Mouse (Mus musculus) lung, embryonic 15.5 days (tissue): ENCODE results near the gene Tbc1d5. TPM values are rescaled to one million over a fixed set of nuclear protein-coding genes. Genes with fewer than 3 reads are reported as not detected.

Experiments
- ATAC-seq: fragments of 200-750 bp; cut with Nextera tagmentation; 2 replicates; pipeline ENCODE4 v1.8.0; 2017; ENCODE audit warnings: moderate number of reproducible peaks, borderline replicate concordance; ENCODE audit not compliant: low FRiP score, low TSS enrichment; ENCODE audit errors: extremely low read depth
- H3K27ac ChIP-seq: fragments of 300-500 bp; sonication (generic); 2 replicates; pipeline ENCODE4 v1.5.1; 2015; ENCODE audit warnings: moderate library complexity, mild to moderate bottlenecking, inconsistent platforms
- H3K27me3 ChIP-seq: fragments of 300-500 bp; sonication (generic); 2 replicates; pipeline ENCODE4 v1.6.1; 2015; ENCODE audit warnings: inconsistent platforms
- H3K36me3 ChIP-seq: fragments of 300-500 bp; sonication (generic); 2 replicates; pipeline ENCODE4 v1.6.1; 2015; ENCODE audit warnings: inconsistent platforms
- H3K4me1 ChIP-seq: fragments of 300-500 bp; sonication (generic); 2 replicates; pipeline ENCODE4 v1.6.1; 2015; ENCODE audit warnings: inconsistent platforms
- H3K4me2 ChIP-seq: fragments of 300-500 bp; sonication (generic); 2 replicates; pipeline ENCODE4 v1.6.1; 2015; ENCODE audit warnings: inconsistent platforms, mild to moderate bottlenecking, moderate library complexity
- H3K4me3 ChIP-seq: fragments of 300-500 bp; sonication (generic); 2 replicates; pipeline ENCODE4 v1.5.1; 2015; ENCODE audit warnings: mild to moderate bottlenecking, inconsistent platforms
- H3K9ac ChIP-seq: fragments of 300-500 bp; sonication (generic); 2 replicates; pipeline ENCODE4 v1.6.1; 2015; ENCODE audit warnings: inconsistent platforms
- H3K9me3 ChIP-seq: fragments of 300-500 bp; sonication (generic); 2 replicates; pipeline ENCODE4 v1.6.1; 2016; ENCODE audit warnings: inconsistent platforms
- WGBS: fragments of 180-500 bp; shearing (Covaris S2); methylation state at CpG from one replicate; pipeline ENCODE4 v1.1.7; 2015; 5-methylcytosine and 5-hydroxymethylcytosine counted together
- polyA plus RNA-seq: library from polyadenylated mRNA; unstranded; fragments of >200 nt; fragmentation: Nextera tagmentation; extraction: Ambion mirVana; gene quantifications from 2 replicates; pipeline ENCODE4 v1.2.1, GENCODE M21; 2015

Gene Tbc1d5
- polyA plus RNA-seq, 1 experiment from 2014 or later: 11.6 TPM

DNA sequence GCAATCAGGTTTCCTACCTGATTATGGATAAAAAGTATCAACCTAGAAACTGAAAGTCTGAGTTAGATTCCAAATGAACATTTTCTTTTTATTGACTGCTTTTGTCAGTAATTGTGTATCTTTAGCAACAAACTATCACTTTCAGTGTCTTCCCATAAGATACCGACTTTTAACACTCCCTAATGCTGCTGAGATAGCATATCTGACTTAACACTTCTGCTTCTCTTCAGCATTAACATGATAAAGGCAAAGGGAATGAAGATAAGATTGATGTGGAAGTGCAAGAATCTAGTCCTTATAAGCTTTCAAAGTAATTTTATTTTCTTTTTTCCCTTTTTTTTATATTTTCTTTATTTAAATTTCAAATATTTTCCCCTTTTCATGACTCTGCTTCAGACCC is 138.3 kb downstream of the Tbc1d5 start:
- Histone ChIP-seq H3K27me3 (no peaks in the 10 kb centered on the region), H3K4me1 (no peaks in the 10 kb centered on the region), H3K9ac (no peak overlapping the region), H3K36me3 (no peaks in the 10 kb centered on the region), H3K4me2 (no peak overlapping the region), H3K4me3 (no peak overlapping the region), H3K9me3 (no peaks in the 10 kb centered on the region), H3K27ac (no peak overlapping the region)
- 16% methylated on average over 1 of the region's 1 CpGs for WGBS
- ATAC-seq: no peak

DNA sequence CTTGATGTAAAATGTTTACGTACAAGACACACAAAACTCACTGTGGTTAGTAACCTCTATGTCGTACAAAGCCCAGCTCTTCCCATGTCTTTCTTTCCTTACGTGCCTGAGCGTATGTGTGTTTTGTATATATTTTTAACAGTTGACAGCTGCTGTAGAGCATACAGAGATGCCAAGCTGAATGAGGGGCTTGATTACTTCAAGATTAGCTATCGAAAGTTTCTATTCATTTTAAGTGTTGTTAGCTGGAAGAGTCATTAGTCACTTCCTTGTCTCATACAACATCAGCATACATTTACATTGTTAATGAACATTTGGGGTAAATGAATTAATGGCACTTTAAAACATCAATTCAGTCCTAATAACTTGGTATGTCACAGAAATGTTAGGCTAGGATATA is 155.9 kb downstream of the Tbc1d5 start:
- H3K4me3 ChIP-seq: no peak overlapping the region
- H3K4me2 ChIP-seq: no peak overlapping the region
- H3K27me3 ChIP-seq: no peaks in the 10 kb centered on the region
- H3K27ac ChIP-seq: no peak overlapping the region
- no peaks in the 10 kb centered on the region for H3K9me3 ChIP-seq
- WGBS: 85% methylated on average over 5 of the region's 5 CpGs
- no peaks in the 10 kb centered on the region for H3K36me3 ChIP-seq
- no peak for ATAC-seq
- no peaks in the 10 kb centered on the region for H3K4me1 ChIP-seq
- H3K9ac ChIP-seq: no peak overlapping the region

DNA sequence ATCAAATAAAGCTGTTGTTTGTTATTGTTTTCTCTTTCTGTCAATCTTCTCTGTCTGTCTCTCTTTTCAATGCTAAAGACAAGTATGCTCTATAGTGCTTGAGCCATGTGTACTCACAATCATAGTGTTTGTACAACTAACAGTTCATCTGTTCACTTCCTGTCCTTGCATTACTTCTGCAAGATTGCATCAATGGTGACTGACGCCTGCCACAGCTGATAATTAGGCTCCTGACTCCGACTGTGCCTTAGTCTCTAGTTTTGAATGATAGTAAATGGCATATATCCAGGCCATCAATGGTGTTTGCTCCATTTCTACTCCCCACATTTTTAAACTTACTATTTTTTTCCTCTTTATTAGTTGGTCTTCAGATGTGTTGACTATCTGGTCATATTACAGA is 162.8 kb downstream of the Tbc1d5 start:
- Histone ChIP-seq H3K9ac (no peak overlapping the region), H3K4me2 (no peak overlapping the region), H3K9me3 (no peaks in the 10 kb centered on the region), H3K36me3 (no peaks in the 10 kb centered on the region), H3K27me3 (no peaks in the 10 kb centered on the region), H3K4me3 (no peak overlapping the region), H3K4me1 (no peaks in the 10 kb centered on the region), H3K27ac (no peak overlapping the region)
- no peak for ATAC-seq
- WGBS: 60% methylated on average over 2 of the region's 2 CpGs

DNA sequence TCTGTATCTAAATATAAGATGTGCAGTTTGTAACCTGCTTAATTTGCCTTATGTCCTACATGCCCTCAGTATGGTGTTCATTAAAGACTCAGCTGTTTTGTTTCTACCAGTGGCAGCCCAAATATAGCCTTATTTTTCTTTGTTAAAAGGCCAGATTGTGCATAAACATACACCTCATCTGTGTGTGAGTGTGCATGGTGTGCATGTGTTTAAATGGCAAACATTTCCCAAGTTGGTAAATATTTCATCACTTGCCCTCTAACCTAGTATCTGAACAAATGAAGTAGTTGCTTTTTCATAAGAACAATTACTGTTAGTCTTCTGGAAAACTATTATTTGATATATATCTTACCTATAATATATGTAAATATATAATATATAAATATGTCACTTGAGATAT is 165.2 kb downstream of the Tbc1d5 start:
- H3K27me3 ChIP-seq: no peaks in the 10 kb centered on the region
- H3K36me3 ChIP-seq: no peaks in the 10 kb centered on the region
- no peak overlapping the region for H3K9ac ChIP-seq
- ATAC-seq: no peak
- H3K4me2 ChIP-seq: no peak overlapping the region
- H3K4me1 ChIP-seq: no peaks in the 10 kb centered on the region
- H3K4me3 ChIP-seq: no peak overlapping the region
- no peaks in the 10 kb centered on the region for H3K9me3 ChIP-seq
- H3K27ac ChIP-seq: no peak overlapping the region

DNA sequence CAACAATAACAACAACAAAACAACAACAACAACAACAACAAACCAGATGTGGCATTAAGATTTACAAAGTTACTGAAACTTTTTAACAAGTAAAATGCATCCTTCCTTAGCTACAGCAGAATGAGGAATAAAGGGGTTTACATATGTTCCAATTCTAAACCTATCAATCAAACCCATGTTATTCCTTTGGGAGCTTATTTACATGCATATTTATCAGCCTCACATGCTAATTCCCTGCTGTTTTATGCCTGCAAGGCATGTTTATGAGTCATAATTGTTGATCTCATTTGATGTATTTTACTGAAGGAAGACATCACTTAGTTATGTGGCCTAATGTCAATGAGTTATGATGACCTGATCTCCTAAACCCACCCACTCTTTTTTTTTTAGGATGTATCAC is 176.0 kb downstream of the Tbc1d5 start:
- Histone ChIP-seq H3K9me3 (no peaks in the 10 kb centered on the region), H3K4me2 (no peak overlapping the region), H3K36me3 (no peaks in the 10 kb centered on the region), H3K27ac (no peak overlapping the region), H3K4me3 (no peak overlapping the region), H3K4me1 (no peaks in the 10 kb centered on the region), H3K27me3 (no peaks in the 10 kb centered on the region), H3K9ac (no peak overlapping the region)
- ATAC-seq: no peak

DNA sequence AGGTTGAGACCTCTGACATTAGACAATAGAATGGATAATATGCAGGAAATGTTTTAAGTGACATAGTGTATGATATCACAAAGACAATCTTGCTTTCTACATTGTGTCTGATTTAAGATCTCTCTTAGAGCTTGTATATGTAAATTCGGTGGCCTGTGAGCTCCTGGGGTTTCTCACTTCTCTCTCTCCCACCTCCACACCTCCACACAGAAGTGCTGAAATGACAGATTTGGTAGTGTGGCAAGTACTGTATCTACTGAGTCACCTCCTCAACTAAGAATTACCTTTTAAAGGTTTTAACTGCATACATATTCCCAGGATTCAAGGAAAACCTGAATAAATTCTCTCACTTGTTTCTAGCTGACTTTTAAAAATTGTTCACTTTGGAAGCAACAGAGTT is 180.9 kb downstream of the Tbc1d5 start:
- no peaks in the 10 kb centered on the region for H3K9me3 ChIP-seq
- H3K4me1 ChIP-seq: no peaks in the 10 kb centered on the region
- no peaks in the 10 kb centered on the region for H3K27me3 ChIP-seq
- H3K9ac ChIP-seq: no peak overlapping the region
- no peak overlapping the region for H3K4me3 ChIP-seq
- WGBS: 41% methylated on average over 1 of the region's 1 CpGs
- no peak overlapping the region for H3K4me2 ChIP-seq
- H3K36me3 ChIP-seq: no peaks in the 10 kb centered on the region
- no peak for ATAC-seq
- no peak overlapping the region for H3K27ac ChIP-seq

DNA sequence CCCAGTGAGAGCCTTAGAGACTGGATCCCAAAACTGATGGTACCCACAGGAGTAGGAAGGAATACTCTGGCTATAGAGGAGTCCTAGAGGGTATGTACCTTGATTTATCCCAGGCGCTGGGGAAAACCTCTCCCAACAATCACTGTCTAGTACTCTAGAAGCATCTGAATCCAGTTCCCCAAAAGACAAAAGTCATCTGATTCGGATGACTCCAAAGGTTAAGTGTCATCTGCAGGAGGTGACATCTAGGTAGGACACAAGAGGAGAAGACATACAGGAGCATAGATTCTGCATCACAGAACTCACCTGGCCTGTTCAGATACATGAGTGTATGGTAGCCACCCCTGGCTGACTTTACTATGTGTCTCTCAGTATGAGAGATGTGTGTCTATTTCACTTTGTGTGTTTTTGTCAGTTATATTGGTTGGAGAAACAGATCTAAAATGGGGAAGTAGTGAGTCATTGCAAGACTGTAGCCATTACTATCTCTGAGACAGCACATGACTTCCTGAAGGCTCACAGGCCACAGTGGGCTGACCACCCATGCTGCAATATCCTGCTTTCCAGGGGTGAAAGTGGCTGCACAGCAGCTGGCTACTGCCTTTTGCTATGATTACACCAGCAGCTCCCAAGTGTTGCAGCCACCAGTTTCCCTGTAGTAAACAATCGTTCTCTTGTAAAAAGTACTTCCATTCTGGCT is 185.7 kb downstream of the Tbc1d5 start:
- H3K9ac ChIP-seq: no peak overlapping the region
- H3K4me3 ChIP-seq: no peak overlapping the region
- no peaks in the 10 kb centered on the region for H3K4me1 ChIP-seq
- H3K4me2 ChIP-seq: no peak overlapping the region
- no peak for ATAC-seq
- no peaks in the 10 kb centered on the region for H3K9me3 ChIP-seq
- no peak overlapping the region for H3K27ac ChIP-seq
- H3K36me3 ChIP-seq: no peaks in the 10 kb centered on the region
- no peaks in the 10 kb centered on the region for H3K27me3 ChIP-seq
- 86% methylated on average over 3 of the region's 3 CpGs for WGBS

DNA sequence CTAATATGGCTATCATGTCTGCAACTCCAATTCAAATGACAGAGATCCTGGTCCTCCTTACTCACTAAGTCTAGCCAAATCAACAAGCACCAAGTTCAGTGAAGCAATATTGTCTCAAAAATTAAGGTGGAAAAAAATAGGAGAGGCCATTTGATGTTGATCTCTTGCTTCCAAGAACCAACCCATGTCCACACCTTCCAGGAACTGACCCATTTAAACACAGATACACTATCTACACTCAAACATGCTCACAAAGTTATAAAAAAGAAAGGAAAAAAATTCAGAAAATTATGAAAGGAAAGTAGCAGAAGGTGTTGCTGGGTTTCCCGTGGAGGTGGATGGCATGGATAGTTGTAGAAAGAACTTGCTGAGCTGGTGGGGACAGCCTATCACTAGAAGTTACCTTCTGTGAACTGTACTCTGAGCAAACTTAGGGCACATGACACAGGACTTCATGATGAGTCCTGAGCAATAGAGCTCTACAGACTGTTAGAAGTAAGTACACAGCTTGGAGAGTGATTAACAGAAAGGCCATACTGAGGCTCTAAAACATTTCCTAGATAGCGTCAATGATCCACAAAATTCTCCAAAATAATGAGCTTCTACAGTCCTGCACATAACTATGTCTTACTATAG is 188.3 kb downstream of the Tbc1d5 start:
- H3K27ac ChIP-seq: no peak overlapping the region
- H3K9me3 ChIP-seq: no peaks in the 10 kb centered on the region
- WGBS: 93% methylated on average over 2 of the region's 2 CpGs
- no peaks in the 10 kb centered on the region for H3K27me3 ChIP-seq
- H3K36me3 ChIP-seq: no peaks in the 10 kb centered on the region
- H3K4me1 ChIP-seq: no peaks in the 10 kb centered on the region
- no peak overlapping the region for H3K9ac ChIP-seq
- no peak overlapping the region for H3K4me2 ChIP-seq
- H3K4me3 ChIP-seq: no peak overlapping the region
- ATAC-seq: no peak

DNA sequence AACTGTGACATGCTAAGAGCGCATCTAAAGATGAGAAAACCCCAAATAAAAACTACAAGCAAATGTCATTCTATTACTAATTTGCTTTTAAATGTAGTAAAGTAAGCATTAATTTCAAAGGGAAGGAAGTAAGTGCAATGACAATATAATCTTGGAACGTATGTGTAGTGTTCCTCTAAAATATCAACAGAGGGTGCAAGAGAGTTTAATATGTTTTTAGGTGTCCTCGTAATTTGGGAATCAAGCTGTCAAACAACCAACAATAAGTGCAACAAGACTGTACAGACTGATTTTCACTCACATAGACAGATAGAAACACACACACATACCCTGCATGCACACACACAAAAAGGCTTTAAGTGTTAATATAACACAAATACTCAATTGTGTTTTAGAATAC is 191.2 kb downstream of the Tbc1d5 start:
- H3K4me3 ChIP-seq: no peak overlapping the region
- H3K36me3 ChIP-seq: no peaks in the 10 kb centered on the region
- no peak overlapping the region for H3K27ac ChIP-seq
- H3K9ac ChIP-seq: no peak overlapping the region
- H3K4me2 ChIP-seq: no peak overlapping the region
- no peak for ATAC-seq
- H3K9me3 ChIP-seq: no peaks in the 10 kb centered on the region
- WGBS: 59% methylated on average over 3 of the region's 3 CpGs
- H3K4me1 ChIP-seq: no peaks in the 10 kb centered on the region
- H3K27me3 ChIP-seq: no peaks in the 10 kb centered on the region

DNA sequence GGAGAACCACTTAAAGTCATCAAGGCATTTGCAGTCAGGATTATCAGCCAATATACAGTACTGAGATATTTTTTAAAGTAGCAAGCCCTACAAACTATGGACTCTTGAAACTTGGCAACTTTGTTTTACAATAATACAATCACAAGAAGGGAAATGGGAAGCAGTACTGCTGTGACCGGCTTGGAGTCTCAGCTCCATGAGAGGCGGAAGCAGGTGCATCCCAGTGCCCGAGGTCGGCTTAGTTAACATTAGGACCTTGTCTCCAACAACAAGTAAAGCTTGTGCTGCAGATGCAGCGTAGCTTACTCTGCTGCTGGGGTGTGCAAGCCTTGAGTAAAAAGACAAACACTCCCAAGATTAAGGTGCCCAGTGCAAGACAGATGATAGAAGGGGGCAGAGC is 197.2 kb downstream of the Tbc1d5 start:
- ATAC-seq: no peak
- no peak overlapping the region for H3K9ac ChIP-seq
- H3K4me2 ChIP-seq: no peak overlapping the region
- H3K9me3 ChIP-seq: no peaks in the 10 kb centered on the region
- H3K27me3 ChIP-seq: no peaks in the 10 kb centered on the region
- H3K27ac ChIP-seq: no peak overlapping the region
- no peak overlapping the region for H3K4me3 ChIP-seq
- 72% methylated on average over 5 of the region's 5 CpGs for WGBS
- H3K36me3 ChIP-seq: no peaks in the 10 kb centered on the region
- H3K4me1 ChIP-seq: no peaks in the 10 kb centered on the region

DNA sequence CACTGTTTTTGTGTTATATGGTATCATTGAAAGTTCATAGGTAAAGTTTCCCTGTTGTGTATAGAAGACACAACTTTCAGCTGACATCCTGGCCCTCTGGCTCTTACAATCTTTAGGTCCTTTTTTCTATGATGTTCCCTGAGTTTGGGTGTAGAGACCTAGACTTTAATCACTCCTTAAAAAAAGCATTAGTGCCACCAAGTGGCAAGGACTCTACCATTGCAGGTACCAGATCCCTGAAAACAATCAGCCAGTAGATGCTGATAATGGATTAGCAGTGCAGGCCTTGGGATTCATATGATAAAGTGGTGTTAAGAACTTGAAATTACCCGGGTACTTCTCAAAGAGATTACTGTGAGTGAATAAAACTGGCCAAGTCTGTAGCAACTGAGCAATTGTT is 207.0 kb downstream of the Tbc1d5 start:
- 26% methylated on average over 1 of the region's 1 CpGs for WGBS
- Histone ChIP-seq H3K4me1 (no peaks in the 10 kb centered on the region), H3K9ac (no peak overlapping the region), H3K4me3 (no peak overlapping the region), H3K27me3 (no peaks in the 10 kb centered on the region), H3K36me3 (no peaks in the 10 kb centered on the region), H3K4me2 (no peak overlapping the region), H3K9me3 (no peaks in the 10 kb centered on the region), H3K27ac (no peak overlapping the region)
- ATAC-seq: no peak

DNA sequence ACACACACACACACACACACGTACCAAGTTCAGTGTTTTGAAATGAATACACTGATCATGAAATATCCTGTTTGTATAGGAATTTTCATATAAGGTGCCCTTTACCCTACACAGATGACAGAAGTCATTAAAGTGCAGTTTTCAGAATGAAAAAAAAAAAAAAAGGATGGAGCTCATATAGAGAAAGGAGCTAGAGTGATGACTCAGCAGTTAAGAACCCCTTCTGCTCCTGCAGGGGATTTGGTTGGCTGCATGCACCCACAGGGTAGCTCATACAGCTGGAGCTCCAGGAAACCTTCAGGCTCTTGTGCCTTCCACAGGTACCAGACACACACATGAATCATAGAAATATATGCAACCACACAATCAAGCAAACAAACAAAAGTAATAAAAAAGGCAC is 213.0 kb downstream of the Tbc1d5 start:
- WGBS: 97% methylated on average over 1 of the region's 1 CpGs
- no peaks in the 10 kb centered on the region for H3K36me3 ChIP-seq
- no peaks in the 10 kb centered on the region for H3K4me1 ChIP-seq
- H3K9ac ChIP-seq: no peak overlapping the region
- H3K27me3 ChIP-seq: no peaks in the 10 kb centered on the region
- no peak overlapping the region for H3K4me3 ChIP-seq
- H3K4me2 ChIP-seq: no peak overlapping the region
- no peak for ATAC-seq
- no peak overlapping the region for H3K27ac ChIP-seq
- H3K9me3 ChIP-seq: no peaks in the 10 kb centered on the region

DNA sequence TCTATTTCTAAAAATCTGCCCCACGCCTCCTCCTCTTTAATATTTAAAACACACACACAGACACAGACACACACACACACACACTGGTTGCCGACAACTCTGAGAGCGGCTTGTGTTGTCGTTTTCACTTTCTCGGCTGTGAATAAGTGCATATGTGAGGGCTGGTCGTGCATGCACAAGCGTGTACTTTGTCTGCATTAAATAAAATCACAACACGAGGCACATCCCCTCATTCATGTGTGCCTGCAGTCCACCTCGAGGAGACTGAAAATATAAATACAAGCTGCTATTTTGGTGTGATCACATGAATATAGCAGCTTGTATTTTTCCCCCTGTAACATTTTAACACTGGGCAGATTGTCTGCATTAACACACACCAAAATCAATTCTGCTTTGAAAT is 224.8 kb downstream of the Tbc1d5 start:
- no peaks in the 10 kb centered on the region for H3K27me3 ChIP-seq
- H3K9me3 ChIP-seq: no peaks in the 10 kb centered on the region
- 77% methylated on average over 9 of the region's 9 CpGs for WGBS
- H3K27ac ChIP-seq: no peak overlapping the region
- no peak overlapping the region for H3K9ac ChIP-seq
- H3K4me1 ChIP-seq: no peaks in the 10 kb centered on the region
- ATAC-seq: no peak
- H3K4me3 ChIP-seq: no peak overlapping the region
- no peak overlapping the region for H3K4me2 ChIP-seq
- no peaks in the 10 kb centered on the region for H3K36me3 ChIP-seq
